In the genomic region with DNA sequence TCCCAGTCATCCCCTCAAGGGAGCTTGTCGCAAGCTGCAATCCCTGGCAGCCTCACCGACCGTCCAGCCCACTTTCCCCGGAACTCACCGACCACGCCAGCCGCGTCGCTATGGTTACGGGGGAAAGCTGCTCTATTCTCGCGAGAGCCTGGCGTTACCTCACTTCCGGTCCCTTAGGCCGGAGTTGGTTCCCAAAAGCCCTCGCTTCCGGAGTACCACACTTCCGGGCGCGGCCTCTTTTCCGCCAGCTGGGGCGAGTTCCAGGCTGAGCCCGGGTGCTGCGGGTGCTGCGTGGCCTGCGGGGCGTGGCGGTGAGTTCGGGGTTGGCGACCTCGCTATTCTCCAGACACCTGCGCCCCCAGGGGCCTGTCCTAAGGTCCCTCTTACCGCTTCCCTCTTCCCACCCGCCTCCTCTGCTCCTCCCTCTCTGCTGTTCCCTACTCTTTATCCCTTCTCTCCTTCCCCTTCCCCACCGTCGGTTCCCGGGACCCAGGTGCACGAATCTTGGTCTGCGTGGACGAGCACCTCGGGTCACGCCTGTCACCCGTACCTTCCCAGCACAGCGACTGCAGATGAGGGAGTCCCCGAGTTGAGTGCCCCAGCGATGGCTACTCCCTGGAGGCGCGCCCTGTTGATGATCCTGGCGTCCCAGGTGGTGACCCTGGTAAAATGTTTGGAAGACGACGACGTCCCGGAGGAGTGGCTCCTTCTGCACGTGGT, we compare ENCODE assay signal across 8 mouse cellular contexts. TPM values are rescaled to one million over a fixed set of nuclear protein-coding genes. Genes with fewer than 3 reads are reported as not detected.
DNase-seq lines count a peak whose midpoint lies in the region; ATAC-seq lines count a peak whose summit lies in the region.

Gene Wdr27, minus strand, starts transcription at position 150 of the 720 bp plus-strand sequence.
Gene 1600012H06Rik, plus strand, starts transcription at position 176 of the 720 bp plus-strand sequence.

- H3K9ac ChIP-seq in intestine, embryonic 14.5 days (ENCODE audit: low read length): peak within 1 kb of the TSS; percentile 77

- peak; percentile 98 for ATAC-seq in intestine, embryonic 14.5 days (replicated peaks; ENCODE audit: low FRiP score, low TSS enrichment, low read depth)

- WGBS in intestine, embryonic 14.5 days: under 1% methylated on average over 54 of the region's 54 CpGs

- peaks cover 20% of the 10 kb centered on the region for H3K4me1 ChIP-seq in intestine, embryonic 14.5 days (replicated peaks; ENCODE audit: control insufficient read depth, insufficient read depth, low read length)

- H3K4me3 ChIP-seq in intestine, embryonic 14.5 days (ENCODE audit: low read depth, low read length): peak within 1 kb of the TSS; percentile 87

- H3K27me3 ChIP-seq in intestine, embryonic 14.5 days (replicated peaks; ENCODE audit: control insufficient read depth, insufficient read depth, low read length): no peaks in the 10 kb centered on the region

- peaks cover 35% of the 10 kb centered on the region for H3K36me3 ChIP-seq in intestine, embryonic 14.5 days (ENCODE audit: control insufficient read depth, insufficient read depth, low read length)

- H3K4me2 ChIP-seq in intestine, embryonic 14.5 days (ENCODE audit: low read length): peak within 1 kb of the TSS; percentile 95

- peak within 1 kb of the TSS; percentile 65 for H3K27ac ChIP-seq in intestine, embryonic 14.5 days (ENCODE audit: low read depth)

- peak; percentile 99 to 100 for DNase-seq in adrenal gland, adult (ENCODE audit: inconsistent age in 2 of 2, low spot score in 1 of 2)
- DNase-seq in embryo, embryonic 10.5 days (ENCODE audit: low spot score): peak; percentile 100
- peak; percentile 97 for DNase-seq in gastrocnemius, postnatal 25 days
- peak; percentile 99 for DNase-seq in intestine, embryonic 14.5 days (ENCODE audit: low spot score)
- DNase-seq in left cerebral cortex, postnatal 14 days (ENCODE audit: low spot score in 2 of 2): peak; percentile 98 to 99
- peak; percentile 99 for DNase-seq in mesoderm, embryonic 11.5 days (ENCODE audit: low read depth, low spot score)
- peak; percentile 97 to 98 for DNase-seq in right cerebral cortex, postnatal 36 days (ENCODE audit: low spot score in 2 of 2)
- DNase-seq in yolk sac, embryonic 10.5 days (ENCODE audit: low spot score): peak; percentile 97

- no peaks in the 10 kb centered on the region for H3K9me3 ChIP-seq in intestine, embryonic 14.5 days (ENCODE audit: control insufficient read depth, low read length)

- intact Hi-C loops in left cerebral cortex, postnatal 14 days (cut with DNase I): no loop called here

RNA-seq across cellular contexts. Expression of gene Wdr27, which starts in this region (rescaled TPM):
- total RNA-seq in gastrocnemius, postnatal 25 days (2021): 1 to 10 TPM in 1 of 2 experiments, under 1 TPM in 1; 0.83 to 2.1 TPM
- 6.1 and 9.5 TPM in 2 replicates for polyA plus RNA-seq in intestine, embryonic 14.5 days (2014; fragmentation: Nextera tagmentation; extraction: Ambion mirVana)
- 1 to 10 TPM; 3.0 to 3.5 TPM for total RNA-seq in left cerebral cortex, postnatal 14 days (2021)

RNA-seq across cellular contexts. Expression of gene 1600012H06Rik, which starts in this region (rescaled TPM):
- 1 to 10 TPM; 7.0 to 9.0 TPM for total RNA-seq in gastrocnemius, postnatal 25 days (2021)
- polyA plus RNA-seq in intestine, embryonic 14.5 days (2014; fragmentation: Nextera tagmentation; extraction: Ambion mirVana): 30.9 and 33.5 TPM in 2 replicates
- 10 to 100 TPM; 17.3 to 20.1 TPM for total RNA-seq in left cerebral cortex, postnatal 14 days (2021)

Comparison
In these comparisons a context has a peak if more than half of its experiments do, and no peak if none do; other contexts are left out.
1. Peak in every context shown above with its lines: DNase-seq, ATAC-seq, H3K4me3 ChIP-seq and H3K27ac ChIP-seq.